Mouse (Mus musculus): Measurements from ENCODE around the gene Fsd1.
A peak's percentile ranks its signal among the peaks of the same experiment; 100 is the strongest.

Fsd1 gene

GRCm38 (mm10) chr17:56030919-56031318, 44.6 kb downstream of the Fsd1 start:
- peak; percentile 24 for DNase-seq (ENCODE audit: low spot score)

GRCm38 (mm10) chr17:56031431-56031830, 45.1 kb downstream of the Fsd1 start:
- no peak for DNase-seq (ENCODE audit: low spot score)

- DNase-seq (ENCODE audit: low spot score) = no peak
Observed at GRCm38 (mm10) chr17:56032127-56032733, 45.9 kb downstream of the Fsd1 start.

- peak; percentile 23 for DNase-seq (ENCODE audit: low spot score)
Observed at GRCm38 (mm10) chr17:56032831-56033230, 46.5 kb downstream of the Fsd1 start.

- DNase-seq (ENCODE audit: low spot score) = no peak
Observed at GRCm38 (mm10) chr17:56034040-56034725, 47.9 kb downstream of the Fsd1 start.

- no peak for DNase-seq (ENCODE audit: low spot score)
Observed at GRCm38 (mm10) chr17:56034726-56035100, 48.4 kb downstream of the Fsd1 start.

- DNase-seq (ENCODE audit: low spot score) = no peak
Observed at GRCm38 (mm10) chr17:56035216-56035615, 48.9 kb downstream of the Fsd1 start.

GRCm38 (mm10) chr17:56036176-56036900, 50.0 kb downstream of the Fsd1 start, which contains the start of gene Sh3gl1:
Gene Sh3gl1, minus strand, starts transcription at chr17:56036635.
- peak; percentile 98 for DNase-seq (ENCODE audit: low spot score)

GRCm38 (mm10) chr17:56036901-56037287, 50.6 kb downstream of the Fsd1 start:
- no peak for DNase-seq (ENCODE audit: low spot score)

- no peak for DNase-seq (ENCODE audit: low spot score)
Observed at GRCm38 (mm10) chr17:56038583-56039261, 52.4 kb downstream of the Fsd1 start.

GRCm38 (mm10) chr17:56039345-56039744, 53.0 kb downstream of the Fsd1 start:
- no peak for DNase-seq (ENCODE audit: low spot score)

GRCm38 (mm10) chr17:56040030-56040856, 53.9 kb downstream of the Fsd1 start, which contains the start of gene Chaf1a:
Gene Chaf1a, plus strand, starts transcription at chr17:56040439.
- peak; percentile 99 for DNase-seq (ENCODE audit: low spot score)

- no peak for DNase-seq (ENCODE audit: low spot score)
Observed at GRCm38 (mm10) chr17:56040857-56041163, 54.5 kb downstream of the Fsd1 start.

Data from lung, postnatal 25 days (tissue).